Mouse (Mus musculus): ENCODE data around the gene Rpl13a. TPM values are rescaled to one million over a fixed set of nuclear protein-coding genes. Genes with fewer than 3 reads are reported as not detected.
"Not testable (repeated sequence)": the region's sequence is repeated elsewhere in the genome, so short reads cannot be mapped to it uniquely, and the experiment has no call there.

Gene Rpl13a
- polyA plus RNA-seq, 1 experiment from 2014 or later: 668 TPM

GRCm38 (mm10) chr7:45118336-45118735 lies 10.2 kb downstream of the Rpl13a start:
- H3K27ac ChIP-seq (ENCODE audit: low read depth, low read length): no peak overlapping the region
- WGBS: 93% methylated on average over 6 of the region's 6 CpGs
- no peak overlapping the region for H3K4me2 ChIP-seq (ENCODE audit: low read depth, low read length)
- H3K4me3 ChIP-seq (ENCODE audit: low read depth, low read length): no peak overlapping the region
- no peak overlapping the region for H3K9ac ChIP-seq (replicated peaks; ENCODE audit: low read depth, low read length)
- peaks cover 42% of the 10 kb centered on the region for H3K36me3 ChIP-seq (ENCODE audit: control insufficient read depth, insufficient read depth, low read length)
- H3K4me1 ChIP-seq (ENCODE audit: control insufficient read depth, insufficient read depth, low read length): peaks cover 9% of the 10 kb centered on the region
- no peak for ATAC-seq (ENCODE audit: low read depth)
- H3K27me3 ChIP-seq (ENCODE audit: control insufficient read depth, insufficient read depth, low read length): no peaks in the 10 kb centered on the region
- no peaks in the 10 kb centered on the region for H3K9me3 ChIP-seq (ENCODE audit: control insufficient read depth, low read length)

GRCm38 (mm10) chr7:45117566-45117965 lies 11.0 kb downstream of the Rpl13a start:
- no peaks in the 10 kb centered on the region for H3K27me3 ChIP-seq (ENCODE audit: control insufficient read depth, insufficient read depth, low read length)
- H3K4me3 ChIP-seq (ENCODE audit: low read depth, low read length): no peak overlapping the region
- H3K4me1 ChIP-seq (ENCODE audit: control insufficient read depth, insufficient read depth, low read length): 0 out of 2 replicates have a peak, but pooled peaks cover 3% of the 10 kb centered on the region
- 85% methylated on average over 8 of the region's 8 CpGs for WGBS
- ATAC-seq (ENCODE audit: low read depth): no peak
- no peaks in the 10 kb centered on the region for H3K9me3 ChIP-seq (ENCODE audit: control insufficient read depth, low read length)
- peaks cover 38% of the 10 kb centered on the region for H3K36me3 ChIP-seq (ENCODE audit: control insufficient read depth, insufficient read depth, low read length)
- no peak overlapping the region for H3K4me2 ChIP-seq (ENCODE audit: low read depth, low read length)
- no peak overlapping the region for H3K9ac ChIP-seq (replicated peaks; ENCODE audit: low read depth, low read length)
- no peak overlapping the region for H3K27ac ChIP-seq (ENCODE audit: low read depth, low read length)

- H3K27ac ChIP-seq (ENCODE audit: low read depth, low read length): no peak overlapping the region
- H3K27me3 ChIP-seq (ENCODE audit: control insufficient read depth, insufficient read depth, low read length): no peaks in the 10 kb centered on the region
- H3K36me3 ChIP-seq (ENCODE audit: control insufficient read depth, insufficient read depth, low read length): 0 out of 2 replicates have a peak, but pooled peaks cover 4% of the 10 kb centered on the region
- no peaks in the 10 kb centered on the region for H3K4me1 ChIP-seq (ENCODE audit: control insufficient read depth, insufficient read depth, low read length)
- WGBS: 87% methylated on average over 2 of the region's 2 CpGs
- no peaks in the 10 kb centered on the region for H3K9me3 ChIP-seq (ENCODE audit: control insufficient read depth, low read length)
- H3K4me3 ChIP-seq (ENCODE audit: low read depth, low read length): no peak overlapping the region
- H3K4me2 ChIP-seq (ENCODE audit: low read depth, low read length): no peak overlapping the region
- H3K9ac ChIP-seq (replicated peaks; ENCODE audit: low read depth, low read length): no peak overlapping the region
- no peak for ATAC-seq (ENCODE audit: low read depth)
Observed at GRCm38 (mm10) chr7:45113476-45113875, 15.1 kb downstream of the Rpl13a start.

GRCm38 (mm10) chr7:45112529-45112928 lies 16.0 kb downstream of the Rpl13a start:
- WGBS: 78% methylated on average over 3 of the region's 3 CpGs
- Histone ChIP-seq H3K9ac (replicated peaks; ENCODE audit: low read depth, low read length) (no peak overlapping the region), H3K36me3 (ENCODE audit: control insufficient read depth, insufficient read depth, low read length) (no peaks in the 10 kb centered on the region)

GRCm38 (mm10) chr7:45111940-45112339 lies 16.6 kb downstream of the Rpl13a start:
- Histone ChIP-seq H3K36me3 (ENCODE audit: control insufficient read depth, insufficient read depth, low read length) (no peaks in the 10 kb centered on the region), H3K4me2 (ENCODE audit: low read depth, low read length) (no peak overlapping the region), H3K9me3 (ENCODE audit: control insufficient read depth, low read length) (no peaks in the 10 kb centered on the region), H3K27me3 (ENCODE audit: control insufficient read depth, insufficient read depth, low read length) (no peaks in the 10 kb centered on the region), H3K4me3 (ENCODE audit: low read depth, low read length) (no peak overlapping the region), H3K9ac (replicated peaks; ENCODE audit: low read depth, low read length) (no peak overlapping the region), H3K4me1 (ENCODE audit: control insufficient read depth, insufficient read depth, low read length) (no peaks in the 10 kb centered on the region), H3K27ac (ENCODE audit: low read depth, low read length) (no peak overlapping the region)
- WGBS: 59% methylated on average over 2 of the region's 2 CpGs
- ATAC-seq (ENCODE audit: low read depth): no peak

More at GRCm38 (mm10) chr7:45112529-45112928, 16.0 kb downstream of the Rpl13a start:
- Histone ChIP-seq H3K4me1 (ENCODE audit: control insufficient read depth, insufficient read depth, low read length) (no peaks in the 10 kb centered on the region), H3K4me2 (ENCODE audit: low read depth, low read length) (no peak overlapping the region), H3K27me3 (ENCODE audit: control insufficient read depth, insufficient read depth, low read length) (no peaks in the 10 kb centered on the region), H3K9me3 (ENCODE audit: control insufficient read depth, low read length) (no peaks in the 10 kb centered on the region), H3K27ac (ENCODE audit: low read depth, low read length) (no peak overlapping the region), H3K4me3 (ENCODE audit: low read depth, low read length) (no peak overlapping the region)
- ATAC-seq (ENCODE audit: low read depth): no peak

GRCm38 (mm10) chr7:45110089-45110488 lies 18.5 kb downstream of the Rpl13a start:
- not testable (repeated sequence) for H3K4me1 ChIP-seq (ENCODE audit: control insufficient read depth, insufficient read depth, low read length); ATAC-seq (ENCODE audit: low read depth)

GRCm38 (mm10) chr7:45107052-45107645 lies 21.4 kb downstream of the Rpl13a start:
- Histone ChIP-seq H3K4me3 (ENCODE audit: low read depth, low read length) (no peak overlapping the region), H3K4me2 (ENCODE audit: low read depth, low read length) (no peak overlapping the region), H3K36me3 (ENCODE audit: control insufficient read depth, insufficient read depth, low read length) (no peaks in the 10 kb centered on the region), H3K27me3 (ENCODE audit: control insufficient read depth, insufficient read depth, low read length) (no peaks in the 10 kb centered on the region), H3K27ac (ENCODE audit: low read depth, low read length) (no peak overlapping the region), H3K9me3 (ENCODE audit: control insufficient read depth, low read length) (no peaks in the 10 kb centered on the region), H3K4me1 (ENCODE audit: control insufficient read depth, insufficient read depth, low read length) (no peaks in the 10 kb centered on the region), H3K9ac (replicated peaks; ENCODE audit: low read depth, low read length) (no peak overlapping the region)
- ATAC-seq (ENCODE audit: low read depth): no peak
- WGBS: 68% methylated on average over 5 of the region's 5 CpGs

More at GRCm38 (mm10) chr7:45110089-45110488, 18.5 kb downstream of the Rpl13a start:
- H3K9me3 ChIP-seq (ENCODE audit: control insufficient read depth, low read length); H3K36me3 ChIP-seq (ENCODE audit: control insufficient read depth, insufficient read depth, low read length); H3K4me3 ChIP-seq (ENCODE audit: low read depth, low read length); H3K27ac ChIP-seq (ENCODE audit: low read depth, low read length); H3K27me3 ChIP-seq (ENCODE audit: control insufficient read depth, insufficient read depth, low read length); H3K4me2 ChIP-seq (ENCODE audit: low read depth, low read length); H3K9ac ChIP-seq (replicated peaks; ENCODE audit: low read depth, low read length): not testable (repeated sequence)
- 87% methylated on average over 4 of the region's 4 CpGs for WGBS

- Histone ChIP-seq H3K36me3 (ENCODE audit: control insufficient read depth, insufficient read depth, low read length) (no peaks in the 10 kb centered on the region), H3K27me3 (ENCODE audit: control insufficient read depth, insufficient read depth, low read length) (no peaks in the 10 kb centered on the region), H3K4me3 (ENCODE audit: low read depth, low read length) (no peak overlapping the region), H3K27ac (ENCODE audit: low read depth, low read length) (no peak overlapping the region), H3K9me3 (ENCODE audit: control insufficient read depth, low read length) (no peaks in the 10 kb centered on the region), H3K9ac (replicated peaks; ENCODE audit: low read depth, low read length) (no peak overlapping the region), H3K4me2 (ENCODE audit: low read depth, low read length) (no peak overlapping the region), H3K4me1 (ENCODE audit: control insufficient read depth, insufficient read depth, low read length) (no peaks in the 10 kb centered on the region)
- WGBS: 19% methylated on average over 6 of the region's 6 CpGs
- no peak for ATAC-seq (ENCODE audit: low read depth)
Observed at GRCm38 (mm10) chr7:45106441-45106840, 22.1 kb downstream of the Rpl13a start.

GRCm38 (mm10) chr7:45105491-45105890 lies 23.1 kb downstream of the Rpl13a start:
- Histone ChIP-seq H3K4me2 (ENCODE audit: low read depth, low read length) (no peak overlapping the region), H3K9ac (replicated peaks; ENCODE audit: low read depth, low read length) (no peak overlapping the region), H3K4me1 (ENCODE audit: control insufficient read depth, insufficient read depth, low read length) (no peaks in the 10 kb centered on the region), H3K36me3 (ENCODE audit: control insufficient read depth, insufficient read depth, low read length) (no peaks in the 10 kb centered on the region), H3K4me3 (ENCODE audit: low read depth, low read length) (no peak overlapping the region), H3K27me3 (ENCODE audit: control insufficient read depth, insufficient read depth, low read length) (no peaks in the 10 kb centered on the region), H3K27ac (ENCODE audit: low read depth, low read length) (no peak overlapping the region), H3K9me3 (ENCODE audit: control insufficient read depth, low read length) (no peaks in the 10 kb centered on the region)
- no peak for ATAC-seq (ENCODE audit: low read depth)
- WGBS: 81% methylated on average over 8 of the region's 8 CpGs
